Mouse (Mus musculus) myocyte (in vitro differentiated cells): ENCODE results near the gene Cort. TPM values are rescaled to one million over a fixed set of nuclear protein-coding genes. Genes with fewer than 3 reads are reported as not detected.

ENCODE experiments used
- H3K27me3 ChIP-seq: one replicate; pipeline ENCODE4 v1.6.1; 2011; ENCODE audit not compliant: control insufficient read depth, insufficient read depth, insufficient read length
- H3K36me3 ChIP-seq: one replicate; pipeline ENCODE4 v1.6.1; 2011; ENCODE audit not compliant: control insufficient read depth, insufficient read depth
- H3K4me2 ChIP-seq: one replicate; pipeline ENCODE4 v1.6.1; 2011; ENCODE audit warnings: low read depth, control low read depth
- H3K4me3 ChIP-seq: one replicate; pipeline ENCODE4 v1.5.1; 2011; ENCODE audit warnings: mild to moderate bottlenecking, control low read depth, moderate library complexity
- H3K79me2 ChIP-seq: one replicate; pipeline ENCODE4 v1.6.1; 2011; ENCODE audit not compliant: control insufficient read depth, insufficient read depth
- H3ac ChIP-seq: one replicate; pipeline ENCODE4 v1.6.1; 2011; ENCODE audit not compliant: control insufficient read depth, insufficient read length
- CEBPB ChIP-seq: IDR thresholded peaks from 2 replicates; pipeline ENCODE4 v1.6.1; 2011; ENCODE audit warnings: mild to moderate bottlenecking, moderate library complexity; ENCODE audit not compliant: poor library complexity, insufficient read depth, severe bottlenecking
- E2F4 ChIP-seq: IDR thresholded peaks from one replicate; pipeline ENCODE4 v1.6.1; 2011; ENCODE audit warnings: mild to moderate bottlenecking, control low read depth, moderate library complexity; ENCODE audit not compliant: insufficient read depth
- MAX ChIP-seq: IDR thresholded peaks from one replicate; pipeline ENCODE4 v1.6.1; 2011; ENCODE audit warnings: low read depth, mild to moderate bottlenecking, control low read depth
- MYOD1 ChIP-seq, 3 experiments: IDR thresholded peaks; one replicate each; pipeline ENCODE4 v1.6.1; 2011; ENCODE audit warnings: control low read depth in 2 of 3, low read depth in 2 of 3, mild to moderate bottlenecking in 2 of 3, moderate library complexity in 1 of 3; ENCODE audit not compliant: insufficient read length in 2 of 3, control insufficient read depth in 1 of 3
- MYOG ChIP-seq, 3 experiments: IDR thresholded peaks; one replicate each; pipeline ENCODE4 v1.6.1; 2011; ENCODE audit warnings: control low read depth in 2 of 3, low read depth in 2 of 3, mild to moderate bottlenecking in 2 of 3; ENCODE audit not compliant: insufficient read length in 2 of 3, control insufficient read depth in 1 of 3, insufficient read depth in 1 of 3
- POLR2A ChIP-seq: IDR thresholded peaks from one replicate; pipeline ENCODE4 v1.6.1; 2011; ENCODE audit warnings: low read depth, mild to moderate bottlenecking, control low read depth, moderate library complexity; ENCODE audit not compliant: insufficient read length
- POLR2AphosphoS2 ChIP-seq: IDR thresholded peaks from one replicate; pipeline ENCODE4 v1.6.1; 2011; ENCODE audit warnings: low read depth, control low read depth; ENCODE audit not compliant: insufficient read length
- REST ChIP-seq: IDR thresholded peaks from one replicate; pipeline ENCODE4 v1.6.1; 2011; ENCODE audit warnings: mild to moderate bottlenecking, control low read depth, moderate library complexity; ENCODE audit not compliant: insufficient read depth, insufficient read length
- SRF ChIP-seq: IDR thresholded peaks from one replicate; pipeline ENCODE4 v1.6.1; 2011; ENCODE audit warnings: low read depth; ENCODE audit not compliant: control insufficient read depth, insufficient read length
- TCF12 ChIP-seq: IDR thresholded peaks from one replicate; pipeline ENCODE4 v1.6.1; 2011; ENCODE audit warnings: mild to moderate bottlenecking, control low read depth; ENCODE audit not compliant: poor library complexity, insufficient read depth, severe bottlenecking
- TCF3 ChIP-seq: IDR thresholded peaks from one replicate; pipeline ENCODE4 v1.6.1; 2011; ENCODE audit warnings: low read depth, control low read depth; ENCODE audit not compliant: insufficient read length
- USF1 ChIP-seq: IDR thresholded peaks from one replicate; pipeline ENCODE4 v1.6.1; 2011; ENCODE audit warnings: low read depth, mild to moderate bottlenecking, control low read depth, moderate library complexity
- polyA plus RNA-seq: library from polyadenylated mRNA; unstranded; fragments of >200 nt; fragmentation: generic; extraction: Trizol; gene quantifications from one replicate; pipeline ENCODE4 v1.2.1, GENCODE M21; 2012; ENCODE audit warnings: missing spikeins

Cort gene
- polyA plus RNA-seq = not detected

DNA sequence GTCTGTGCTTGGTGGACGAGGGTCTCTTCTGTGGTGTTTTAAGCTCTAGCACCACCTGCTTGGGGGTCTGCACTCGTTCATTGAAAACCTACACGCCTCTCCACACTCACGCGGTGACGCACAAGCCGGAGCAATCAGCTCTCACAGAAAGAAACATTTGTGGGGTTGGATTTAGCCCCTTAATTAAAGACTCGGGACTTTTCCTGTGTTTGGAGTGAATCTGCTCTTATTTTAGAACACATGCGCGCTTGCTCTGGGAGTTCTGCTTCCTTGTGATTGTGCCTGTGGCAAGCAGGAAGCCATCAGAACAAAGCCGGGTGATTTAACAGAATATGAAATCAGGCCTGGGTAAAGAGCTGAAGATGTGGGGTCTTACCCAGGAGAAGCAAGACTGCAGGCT lies at the start of gene Cort:
Gene Cort, minus strand, starts transcription at position 101 of the 400 bp plus-strand sequence.
- no peaks in the 10 kb centered on the region for H3K36me3 ChIP-seq
- no peak within 1 kb of the TSS for H3ac ChIP-seq
- no peak within 1 kb of the TSS for H3K4me3 ChIP-seq
- no peaks in the 10 kb centered on the region for H3K27me3 ChIP-seq
- H3K79me2 ChIP-seq = no peaks in the 10 kb centered on the region
- no peak within 1 kb of the TSS for H3K4me2 ChIP-seq
- TF ChIP-seq POLR2A = no peak
- TF ChIP-seq MAX = no peak
- TF ChIP-seq MYOD1 (IDR thresholded peaks at IDR 0.05; ENCODE audit: control insufficient read depth in 1 of 3, insufficient read length in 2 of 3, low read depth in 2 of 3) = no peak
- TF ChIP-seq SRF = no peak
- no peak for TF ChIP-seq REST
- TF ChIP-seq CEBPB = no peak
- TF ChIP-seq E2F4 = no peak
- TF ChIP-seq POLR2AphosphoS2 = no peak
- TF ChIP-seq MYOG (IDR thresholded peaks at IDR 0.05; ENCODE audit: control insufficient read depth in 1 of 3, insufficient read depth in 1 of 3, insufficient read length in 2 of 3, low read depth in 2 of 3) = no peak
- TF ChIP-seq TCF3 = no peak
- TF ChIP-seq TCF12 = no peak
- no peak for TF ChIP-seq USF1

DNA sequence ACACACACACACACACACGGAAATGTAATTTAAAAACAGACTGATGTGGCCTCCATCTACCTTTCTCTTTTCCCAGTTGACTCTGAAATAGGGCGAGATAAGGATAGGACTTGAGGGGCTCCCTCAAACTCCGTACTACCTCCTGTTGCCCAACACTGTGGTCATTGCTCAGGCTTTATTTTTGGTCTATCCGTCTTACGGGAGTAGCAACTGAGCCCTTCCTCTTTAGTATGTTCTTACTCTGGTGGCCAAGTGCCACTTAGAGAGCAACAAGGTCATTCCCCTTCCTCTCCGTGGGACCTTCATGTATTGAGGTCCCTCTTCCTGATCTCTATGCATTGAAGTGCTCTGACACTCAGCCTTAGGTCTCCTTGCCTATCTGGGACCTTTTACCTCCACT lies 47.1 kb upstream of the Cort start:
- H3ac ChIP-seq = no peak overlapping the region
- H3K27me3 ChIP-seq = no peaks in the 10 kb centered on the region
- H3K4me2 ChIP-seq = no peak overlapping the region
- no peak overlapping the region for H3K4me3 ChIP-seq
- no peaks in the 10 kb centered on the region for H3K79me2 ChIP-seq
- H3K36me3 ChIP-seq = peaks cover 6% of the 10 kb centered on the region
- TF ChIP-seq TCF12 (no peak), SRF (no peak), POLR2AphosphoS2 (no peak), USF1 (no peak), MAX (no peak), MYOG (IDR thresholded peaks at IDR 0.05; ENCODE audit: control insufficient read depth in 1 of 3, insufficient read depth in 1 of 3, insufficient read length in 2 of 3, low read depth in 2 of 3) (no peak), TCF3 (no peak), E2F4 (no peak), REST (no peak), CEBPB (no peak), MYOD1 (IDR thresholded peaks at IDR 0.05; ENCODE audit: control insufficient read depth in 1 of 3, insufficient read length in 2 of 3, low read depth in 2 of 3) (no peak), POLR2A (no peak)

DNA sequence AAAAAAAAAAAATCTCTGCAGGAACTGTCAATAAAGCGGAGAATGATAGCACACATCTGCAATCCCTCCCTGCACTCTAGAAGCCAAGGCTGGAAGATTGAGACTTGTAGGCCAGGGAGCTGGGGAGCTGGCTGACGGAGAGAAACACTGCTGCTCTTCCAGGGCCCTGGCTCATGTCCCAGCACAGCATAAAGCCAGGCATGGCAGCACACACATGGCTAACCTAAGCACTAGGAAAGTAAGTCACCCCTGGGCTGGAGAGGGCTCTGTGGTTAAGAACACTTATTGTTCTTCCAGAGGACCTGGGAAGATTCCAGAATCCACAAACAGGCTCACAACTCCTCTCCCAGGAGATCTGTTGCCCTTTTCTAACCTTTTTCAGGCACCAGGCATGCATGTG lies 46.1 kb upstream of the Cort start:
- no peak overlapping the region for H3ac ChIP-seq
- peak overlapping the region; percentile 61 for H3K4me2 ChIP-seq
- no peaks in the 10 kb centered on the region for H3K79me2 ChIP-seq
- no peaks in the 10 kb centered on the region for H3K27me3 ChIP-seq
- no peak for TF ChIP-seq MYOG (IDR thresholded peaks at IDR 0.05; ENCODE audit: control insufficient read depth in 1 of 3, insufficient read depth in 1 of 3, insufficient read length in 2 of 3, low read depth in 2 of 3)
- TF ChIP-seq CEBPB = no peak
- TF ChIP-seq TCF3 = no peak
- TF ChIP-seq MYOD1 (IDR thresholded peaks at IDR 0.05; ENCODE audit: control insufficient read depth in 1 of 3, insufficient read length in 2 of 3, low read depth in 2 of 3) = no peak
- no peak for TF ChIP-seq TCF12
- no peak for TF ChIP-seq POLR2AphosphoS2
- no peak for TF ChIP-seq REST
- TF ChIP-seq MAX = no peak
- peaks cover 4% of the 10 kb centered on the region for H3K36me3 ChIP-seq
- H3K4me3 ChIP-seq = no peak overlapping the region

DNA sequence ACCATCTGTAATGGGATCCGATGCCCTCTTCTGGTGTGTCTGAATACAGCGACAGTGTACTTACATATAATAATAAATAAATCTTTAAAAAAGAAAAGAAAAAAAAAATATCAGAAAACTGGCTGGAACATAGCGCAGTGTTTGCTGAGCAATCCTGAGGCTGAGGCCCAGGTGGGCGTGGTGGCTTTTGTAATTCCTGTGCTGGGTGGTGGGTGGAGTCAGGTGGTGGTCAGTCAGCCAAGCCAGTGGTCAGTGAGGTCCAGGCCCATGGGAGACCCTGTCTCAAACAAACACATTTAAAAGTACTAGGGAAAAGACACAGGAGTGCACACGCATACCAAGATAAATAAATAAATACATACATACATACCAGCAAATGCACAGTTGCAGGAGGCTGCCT lies 45.5 kb upstream of the Cort start:
- Histone ChIP-seq H3K4me3 (no peak overlapping the region), H3K36me3 (peaks cover 2% of the 10 kb centered on the region), H3ac (no peak overlapping the region), H3K4me2 (peak overlapping the region; percentile 61), H3K79me2 (no peaks in the 10 kb centered on the region), H3K27me3 (no peaks in the 10 kb centered on the region)
- no peak for TF ChIP-seq MYOG (IDR thresholded peaks at IDR 0.05; ENCODE audit: control insufficient read depth in 1 of 3, insufficient read depth in 1 of 3, insufficient read length in 2 of 3, low read depth in 2 of 3)
- no peak for TF ChIP-seq SRF
- no peak for TF ChIP-seq TCF12
- TF ChIP-seq E2F4 = no peak
- TF ChIP-seq MYOD1 (IDR thresholded peaks at IDR 0.05; ENCODE audit: control insufficient read depth in 1 of 3, insufficient read length in 2 of 3, low read depth in 2 of 3) = no peak
- TF ChIP-seq REST = no peak
- TF ChIP-seq TCF3 = no peak
- no peak for TF ChIP-seq POLR2AphosphoS2
- TF ChIP-seq MAX = no peak

DNA sequence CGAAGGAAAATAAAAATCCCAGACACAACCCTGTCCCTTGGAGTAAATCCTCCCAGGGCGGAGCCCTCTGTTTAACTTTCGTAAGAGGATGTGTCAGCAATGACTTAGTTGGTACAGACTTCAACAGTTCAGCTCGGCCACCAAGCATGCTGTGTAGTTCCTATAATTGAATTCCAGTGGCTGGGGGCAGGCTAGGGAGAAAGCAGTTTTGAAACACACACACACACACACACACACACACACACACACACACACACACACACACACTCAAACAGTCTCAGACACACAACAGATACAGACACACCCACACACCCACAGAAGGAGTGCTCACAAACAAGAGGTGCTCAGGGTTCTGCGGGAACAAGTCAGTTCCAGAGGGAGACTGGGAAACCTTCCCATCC lies 45.0 kb upstream of the Cort start:
- no peaks in the 10 kb centered on the region for H3K27me3 ChIP-seq
- no peak overlapping the region for H3K4me3 ChIP-seq
- TF ChIP-seq TCF3 (no peak), POLR2AphosphoS2 (no peak), CEBPB (peak; percentile 28; the same call in 1 of the 2 replicates)
- H3K36me3 ChIP-seq = no peaks in the 10 kb centered on the region
- no peak overlapping the region for H3ac ChIP-seq
- H3K79me2 ChIP-seq = no peaks in the 10 kb centered on the region
- peak overlapping the region; percentile 61 for H3K4me2 ChIP-seq
